Mouse (Mus musculus) small intestine, adult 2 months (tissue): ENCODE data around the gene Dlg2. TPM values are rescaled to one million over a fixed set of nuclear protein-coding genes. Genes with fewer than 3 reads are reported as not detected.
A peak's percentile ranks its signal among the peaks of the same experiment; 100 is the strongest.

Experiments
- H3K27ac ChIP-seq: fragments of 200-500 bp; 2 replicates; pipeline ENCODE4 v1.5.1; 2012; ENCODE audit warnings: low read depth, low read length, control low read depth, inconsistent platforms; ENCODE audit not compliant: insufficient read depth
- H3K27me3 ChIP-seq: fragments of 200-500 bp; 2 replicates; pipeline ENCODE4 v1.6.1; 2012; ENCODE audit warnings: mild to moderate bottlenecking, moderate library complexity, low read length, inconsistent platforms; ENCODE audit not compliant: control insufficient read depth, insufficient read depth
- H3K36me3 ChIP-seq: fragments of 200-500 bp; 2 replicates; pipeline ENCODE4 v1.6.1; 2012; ENCODE audit warnings: mild to moderate bottlenecking, low read length, control low read depth, inconsistent platforms; ENCODE audit not compliant: control insufficient read depth, insufficient read depth
- H3K4me1 ChIP-seq: fragments of 200-500 bp; 2 replicates; pipeline ENCODE4 v1.6.1; 2012; ENCODE audit warnings: low read length, inconsistent platforms, mixed read lengths; ENCODE audit not compliant: control insufficient read depth, insufficient read depth, insufficient read length
- H3K4me3 ChIP-seq: fragments of 200-500 bp; 2 replicates; pipeline ENCODE4 v1.5.1; 2012; ENCODE audit warnings: low read depth, mild to moderate bottlenecking, control low read depth, inconsistent platforms, low read length, moderate library complexity
- CTCF ChIP-seq: fragments of 200-500 bp; IDR thresholded peaks from 2 replicates; pipeline ENCODE4 v1.5.1; 2012; ENCODE audit warnings: low read depth, mild to moderate bottlenecking, control low read depth, inconsistent platforms, low read length, moderate library complexity, mixed read lengths; ENCODE audit not compliant: insufficient replicate concordance, insufficient read length; ENCODE audit errors: extremely low read depth
- POLR2A ChIP-seq: fragments of 200-500 bp; IDR thresholded peaks from 2 replicates; pipeline ENCODE4 v1.6.1; 2012; ENCODE audit warnings: low read depth, mild to moderate bottlenecking, control low read depth, inconsistent platforms, low read length, moderate library complexity
- WGBS: fragments of 180-500 bp; shearing (Covaris S2); methylation state at CpG from one replicate; pipeline ENCODE4 v1.1.7; 2018; 5-methylcytosine and 5-hydroxymethylcytosine counted together
- polyA plus RNA-seq: library from polyadenylated mRNA; depleted of rRNA; stranded (reverse); fragments of >200 nt; gene quantifications from 2 replicates; pipeline ENCODE4 v1.2.3, GENCODE M21; 2012

Dlg2 gene
- polyA plus RNA-seq, 1 experiment, result 0.38 TPM

DNA sequence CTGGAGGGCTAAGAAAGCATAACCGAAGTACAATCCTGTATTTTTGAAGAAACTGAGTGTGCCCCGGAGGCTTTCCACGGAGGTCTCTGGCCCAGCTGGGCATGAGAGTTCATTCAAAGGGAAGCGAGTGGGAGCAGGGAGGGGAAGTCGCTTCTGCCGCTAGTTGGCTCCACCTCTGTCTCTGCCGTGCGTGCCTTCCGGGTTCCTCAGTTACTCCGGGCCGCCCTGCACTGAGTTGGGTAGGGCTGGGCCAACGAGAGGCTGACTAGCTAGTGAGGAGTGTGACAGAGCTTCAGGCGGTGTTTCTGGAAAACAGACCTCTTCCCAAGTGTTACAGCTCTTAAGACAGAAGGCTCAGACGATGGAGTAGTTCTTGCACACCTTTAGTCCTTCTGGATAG is 15.5 kb upstream of the Dlg2 start:
- H3K36me3 ChIP-seq, result no peaks in the 10 kb centered on the region
- no peaks in the 10 kb centered on the region for H3K27me3 ChIP-seq
- WGBS, result 13% methylated on average over 14 of the region's 14 CpGs
- H3K4me3 ChIP-seq, result no peak overlapping the region
- no peak overlapping the region for H3K27ac ChIP-seq
- no peak for TF ChIP-seq POLR2A
- TF ChIP-seq CTCF, result peak; percentile 66
- H3K4me1 ChIP-seq, result peaks cover 10% of the 10 kb centered on the region; the same call in 1 of the 2 replicates

- H3K4me3 ChIP-seq, result no peak overlapping the region
- no peaks in the 10 kb centered on the region for H3K27me3 ChIP-seq
- peaks cover 7% of the 10 kb centered on the region; the same call in 1 of the 2 replicates for H3K4me1 ChIP-seq
- TF ChIP-seq CTCF (no peak), POLR2A (no peak)
- H3K27ac ChIP-seq, result no peak overlapping the region
- 94% methylated on average over 5 of the region's 5 CpGs for WGBS
- H3K36me3 ChIP-seq, result no peaks in the 10 kb centered on the region
Observed at GRCm38 (mm10) chr7:90461441-90461840, 15.0 kb upstream of the Dlg2 start.

DNA sequence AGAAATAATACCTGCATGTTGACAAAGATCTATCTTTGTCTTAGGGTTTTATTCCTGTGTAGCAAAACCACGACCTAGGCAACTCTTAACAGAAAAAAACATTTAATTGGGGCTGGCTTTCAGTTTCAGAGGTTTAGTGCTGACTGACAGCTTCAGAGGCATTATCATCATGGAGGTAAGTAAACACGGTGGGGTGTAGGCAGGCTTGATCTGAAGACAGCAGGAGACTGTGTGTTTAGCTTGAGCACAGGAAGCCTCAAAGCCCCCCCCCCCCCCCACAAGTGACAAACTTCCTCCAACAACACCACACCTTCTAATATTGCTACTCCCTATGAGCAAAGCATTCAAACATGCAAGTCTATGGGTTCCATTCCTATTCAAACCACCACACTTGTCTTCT is 3.0 kb upstream of the Dlg2 start:
- H3K27me3 ChIP-seq, result peaks cover 4% of the 10 kb centered on the region; the same call in 1 of the 2 replicates
- no peak overlapping the region for H3K27ac ChIP-seq
- peaks cover 13% of the 10 kb centered on the region for H3K36me3 ChIP-seq
- no peaks in the 10 kb centered on the region for H3K4me1 ChIP-seq
- no peak for TF ChIP-seq CTCF
- TF ChIP-seq POLR2A, result no peak
- no peak overlapping the region for H3K4me3 ChIP-seq
- 36% methylated on average over 2 of the region's 2 CpGs for WGBS

DNA sequence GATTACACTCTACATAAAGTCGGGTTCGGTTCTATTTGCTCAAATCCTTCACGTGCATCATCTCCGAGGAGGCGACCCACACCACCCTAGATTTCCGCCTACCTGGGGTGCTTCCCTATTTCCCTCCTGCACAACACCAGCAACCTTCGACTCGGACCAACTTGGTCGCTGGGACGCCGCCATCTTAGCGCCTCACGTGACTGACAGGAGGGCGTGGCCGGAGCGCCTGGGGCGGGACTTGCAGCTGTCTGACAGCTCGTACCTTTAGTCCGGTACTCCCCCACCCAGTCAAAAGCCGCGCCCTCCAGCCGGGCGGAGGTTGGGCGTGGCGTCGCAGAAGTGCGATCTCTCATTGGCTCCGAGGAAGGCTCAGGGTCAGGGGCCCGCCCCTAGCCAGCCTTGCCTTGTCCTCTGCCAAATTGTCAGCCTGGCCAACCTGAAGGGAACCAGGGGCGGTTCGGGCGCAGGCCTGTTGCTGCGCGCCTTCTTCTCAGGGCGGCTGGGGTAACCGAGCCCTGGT is 619 bp upstream of the Dlg2 start, which contains the start of gene Tmem126b:
Tmem126b (minus strand) TSS at position 209 of the 520 bp plus-strand sequence.
- Histone ChIP-seq H3K27me3 (peaks cover 4% of the 10 kb centered on the region; the same call in 1 of the 2 replicates), H3K4me1 (no peaks in the 10 kb centered on the region), H3K4me3 (peak within 1 kb of the TSS; percentile 80), H3K27ac (peak within 1 kb of the TSS; percentile 61), H3K36me3 (0 out of 2 replicates have a peak, but pooled peaks cover 3% of the 10 kb centered on the region)
- under 1% methylated on average over 36 of the region's 36 CpGs for WGBS
- no peak for TF ChIP-seq CTCF
- TF ChIP-seq POLR2A, result peak; percentile 77

DNA sequence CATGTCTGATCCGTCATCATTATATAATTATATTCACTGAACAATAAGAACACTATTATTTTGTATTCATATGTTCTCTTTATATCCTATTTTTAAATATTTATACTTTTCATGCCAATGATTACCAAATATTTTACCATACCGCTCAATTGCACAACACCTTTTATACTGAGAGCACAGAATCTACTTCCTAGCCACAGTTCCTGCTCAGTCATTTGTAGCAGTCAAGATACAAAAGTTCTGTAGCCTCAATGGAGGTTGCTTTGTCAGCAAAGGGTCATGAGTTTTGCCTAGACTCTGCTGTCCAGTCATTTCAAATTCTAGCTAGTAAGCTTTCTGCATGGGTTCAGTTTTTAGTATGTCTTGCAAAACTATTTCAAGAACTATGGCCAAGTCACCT is 6.1 kb downstream of the Dlg2 start:
- TF ChIP-seq CTCF (no peak), POLR2A (no peak)
- no peak overlapping the region for H3K27ac ChIP-seq
- 90% methylated on average over 2 of the region's 2 CpGs for WGBS
- H3K4me1 ChIP-seq, result no peaks in the 10 kb centered on the region
- no peaks in the 10 kb centered on the region; the same call in 1 of the 2 replicates for H3K27me3 ChIP-seq
- H3K4me3 ChIP-seq, result no peak overlapping the region
- H3K36me3 ChIP-seq, result no peaks in the 10 kb centered on the region

GRCm38 (mm10) chr7:90508124-90508523 is 31.7 kb downstream of the Dlg2 start:
- WGBS, result 59% methylated on average over 3 of the region's 3 CpGs
- H3K4me3 ChIP-seq, result no peak overlapping the region
- H3K4me1 ChIP-seq, result no peaks in the 10 kb centered on the region
- no peak overlapping the region for H3K27ac ChIP-seq
- no peaks in the 10 kb centered on the region for H3K36me3 ChIP-seq
- H3K27me3 ChIP-seq, result no peaks in the 10 kb centered on the region; the same call in 1 of the 2 replicates
- TF ChIP-seq POLR2A (no peak), CTCF (no peak)

GRCm38 (mm10) chr7:90512293-90512692 is 35.8 kb downstream of the Dlg2 start:
- H3K27me3 ChIP-seq, result no peaks in the 10 kb centered on the region
- no peak overlapping the region for H3K27ac ChIP-seq
- TF ChIP-seq POLR2A (no peak), CTCF (no peak)
- H3K36me3 ChIP-seq, result no peaks in the 10 kb centered on the region
- H3K4me3 ChIP-seq, result no peak overlapping the region
- no peaks in the 10 kb centered on the region for H3K4me1 ChIP-seq
